Mouse (Mus musculus) lung, adult 18-20 months (tissue): Measurements from ENCODE around the gene Tpd52l2.

Experiments used
- DNase-seq, 2 experiments: peaks; one replicate each; pipeline ENCODE4 v3.0.0; 2022; ENCODE audit warnings: mixed read lengths in 2 of 2

Tpd52l2 gene

GRCm38 (mm10) chr2:181487338-181488277 is 9.3 kb upstream of the Tpd52l2 start:
- DNase-seq = peak; percentile 11 to 30

DNA sequence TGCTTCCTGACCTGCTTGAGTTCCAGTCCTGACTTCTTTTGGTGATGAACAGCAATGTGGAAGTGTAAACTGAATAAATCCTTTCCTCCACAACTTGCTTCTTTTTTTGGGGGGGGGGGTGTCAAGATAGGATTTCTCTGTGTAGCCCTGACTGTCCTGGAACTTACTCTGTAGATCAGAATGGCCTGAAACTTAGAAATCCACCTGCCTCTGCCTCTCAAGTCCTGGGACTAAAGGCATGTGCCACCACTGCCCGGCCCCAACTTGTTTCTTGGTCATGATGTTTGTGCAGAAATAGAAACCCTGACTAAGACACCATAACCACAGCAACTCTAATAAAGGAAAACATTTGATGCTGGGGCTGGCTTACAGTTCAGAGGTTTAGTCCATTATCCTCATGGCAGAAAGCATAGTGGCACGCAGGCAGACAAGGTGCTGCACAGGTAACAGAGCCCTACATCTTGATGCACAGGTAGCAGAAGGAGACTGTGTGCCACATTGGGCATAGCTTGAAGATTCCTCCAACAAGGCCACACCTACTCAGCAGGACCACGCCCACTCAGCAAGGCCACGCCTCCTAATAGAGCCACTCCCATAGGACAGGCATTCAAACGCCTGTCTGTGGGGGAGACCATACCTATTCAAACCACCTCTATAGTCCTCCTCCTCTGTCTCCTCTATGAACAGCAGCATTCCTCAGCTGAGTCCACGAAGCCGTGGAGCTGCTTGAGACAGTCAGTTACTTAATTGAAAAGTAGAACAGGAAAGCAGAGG is 5.3 kb upstream of the Tpd52l2 start:
- DNase-seq = peak; percentile 29 to 40

- no peak for DNase-seq
These were observed 4.7 kb upstream of the Tpd52l2 start for GRCm38 (mm10) chr2:181492206-181492605.

DNA sequence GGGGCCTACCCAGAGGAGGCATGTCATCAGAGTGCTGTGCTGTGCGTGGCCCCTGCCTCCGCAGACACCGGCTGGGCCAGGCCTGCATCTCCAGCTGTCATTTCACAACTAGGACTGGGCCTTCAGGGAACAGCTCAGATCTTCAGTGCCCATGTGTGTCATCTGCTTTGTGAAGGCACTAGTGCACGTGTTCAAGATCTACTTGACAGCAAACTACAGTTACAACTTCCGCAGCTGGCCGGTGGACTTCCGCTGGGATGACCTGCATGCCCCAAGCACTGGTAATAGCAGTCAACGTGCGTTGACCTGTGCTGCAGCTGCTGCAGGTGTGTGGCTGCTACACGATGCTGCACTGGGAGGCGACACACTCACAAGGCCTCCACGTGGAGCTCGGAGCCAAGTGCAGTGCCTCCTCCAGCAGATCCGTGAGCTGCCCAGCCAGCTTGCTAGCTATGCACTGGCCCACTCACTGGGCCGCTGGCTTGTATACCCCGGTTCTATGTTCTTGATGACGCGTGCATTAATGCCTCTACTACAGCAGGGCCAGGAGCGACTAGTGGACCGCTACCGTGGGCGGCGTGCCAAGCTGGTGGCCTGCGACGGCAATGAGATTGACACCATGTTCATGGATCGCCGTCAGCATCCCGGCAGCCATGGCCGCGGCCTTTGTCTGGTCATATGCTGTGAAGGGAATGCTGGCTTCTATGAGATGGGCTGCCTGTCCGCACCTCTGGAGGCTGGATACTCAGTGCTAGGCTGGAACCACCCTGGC is 3.6 kb upstream of the Tpd52l2 start, which contains the start of gene Abhd16b:
Gene Abhd16b, plus strand, starts transcription at position 51 of the 772 bp plus-strand sequence.
- DNase-seq = no peak

GRCm38 (mm10) chr2:181494266-181494945 is 2.5 kb upstream of the Tpd52l2 start:
- DNase-seq = no peak

GRCm38 (mm10) chr2:181495845-181496244 is 1.1 kb upstream of the Tpd52l2 start:
- peak; percentile 21 to 29 for DNase-seq

DNA sequence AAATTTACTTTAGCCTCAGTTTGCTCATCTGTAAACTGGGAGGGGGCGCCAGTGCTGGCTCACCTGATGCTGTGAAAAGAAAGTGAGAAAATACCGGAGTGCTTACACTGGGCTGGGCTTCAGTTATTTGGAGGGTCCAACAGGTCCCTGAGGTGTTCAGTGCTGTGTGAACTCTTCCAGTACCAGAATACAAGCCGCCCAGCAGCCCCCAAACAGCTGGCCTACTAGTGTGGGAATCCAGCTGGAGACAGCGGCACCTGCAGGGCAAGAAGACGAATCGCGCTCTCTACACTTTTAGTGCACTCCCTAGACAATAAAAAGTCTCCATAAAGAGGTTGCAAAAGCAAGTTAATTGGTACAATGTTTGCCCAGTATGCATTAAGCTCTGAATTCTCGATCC is 661 bp upstream of the Tpd52l2 start:
- peak; percentile 54 to 56 for DNase-seq

DNA sequence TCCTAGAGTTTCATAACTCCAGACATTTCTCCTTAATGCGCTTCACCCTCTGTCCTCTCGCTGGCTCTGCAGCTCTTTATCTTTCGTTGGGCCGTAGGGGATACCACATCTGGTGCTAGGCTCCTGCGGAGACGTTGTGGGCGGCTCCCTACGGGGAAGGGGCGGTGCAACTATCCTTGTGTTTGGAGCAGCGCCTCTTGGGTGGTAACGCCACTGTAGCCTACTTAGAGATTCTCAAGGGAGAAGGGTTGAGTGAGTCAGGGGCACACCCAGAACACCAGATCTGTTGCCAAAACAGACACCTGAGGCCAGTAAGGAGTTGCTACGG is 570 bp downstream of the Tpd52l2 start:
- DNase-seq = peak; percentile 81 to 87

- DNase-seq = no peak
These were observed 1.7 kb downstream of the Tpd52l2 start for GRCm38 (mm10) chr2:181498644-181499043.

DNA sequence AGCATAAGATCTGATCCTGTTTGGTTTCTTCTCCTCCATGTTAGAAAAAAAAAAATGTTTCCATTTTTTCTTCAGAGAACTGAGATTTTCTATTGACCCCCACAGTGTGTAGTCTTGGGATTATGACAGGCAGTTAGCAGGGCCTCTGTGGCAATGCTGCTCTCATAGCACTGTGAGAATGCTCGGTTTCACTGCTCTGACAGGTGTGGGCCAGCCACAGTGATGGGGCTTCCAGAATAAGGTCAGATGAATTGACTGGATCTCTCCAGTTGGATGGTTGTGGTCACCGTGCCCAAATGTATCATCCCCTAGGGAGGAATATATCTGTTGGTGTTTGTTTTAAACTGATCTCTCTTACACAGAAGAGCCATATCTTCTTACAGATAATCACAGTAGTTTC is 12.2 kb downstream of the Tpd52l2 start:
- DNase-seq = no peak

DNA sequence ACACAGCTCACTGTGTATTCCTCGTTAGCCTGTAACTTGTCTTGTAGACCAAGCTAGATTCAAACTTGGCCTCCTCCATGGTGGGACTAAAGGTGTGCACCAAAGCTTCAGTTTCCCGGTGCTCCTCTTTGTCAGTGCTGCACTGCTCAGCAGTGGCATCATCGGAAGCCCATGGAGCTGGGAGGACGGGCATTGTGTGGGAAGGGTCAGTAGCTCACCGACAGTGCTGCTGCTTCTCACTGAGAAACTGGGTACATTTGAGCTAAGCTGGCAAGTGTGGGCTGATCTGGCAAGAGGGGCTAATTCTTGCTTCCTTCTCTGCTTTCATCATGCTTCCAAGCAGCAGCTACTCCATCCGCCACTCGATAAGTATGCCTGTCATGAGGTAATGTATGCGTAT is 14.3 kb downstream of the Tpd52l2 start:
- no peak for DNase-seq

GRCm38 (mm10) chr2:181519201-181519600 is 22.3 kb downstream of the Tpd52l2 start:
- DNase-seq = no peak

- DNase-seq = peak; percentile 99
These were observed 23.4 kb downstream of the Tpd52l2 start, which contains the start of gene Dnajc5 for GRCm38 (mm10) chr2:181520118-181520935. Gene Dnajc5, plus strand, starts transcription at chr2:181520485.

GRCm38 (mm10) chr2:181520936-181521227 is 23.9 kb downstream of the Tpd52l2 start:
- DNase-seq = no peak

- DNase-seq = peak in 1 of 2 experiments; percentile 12
These were observed 24.5 kb downstream of the Tpd52l2 start for GRCm38 (mm10) chr2:181521491-181521890.

DNA sequence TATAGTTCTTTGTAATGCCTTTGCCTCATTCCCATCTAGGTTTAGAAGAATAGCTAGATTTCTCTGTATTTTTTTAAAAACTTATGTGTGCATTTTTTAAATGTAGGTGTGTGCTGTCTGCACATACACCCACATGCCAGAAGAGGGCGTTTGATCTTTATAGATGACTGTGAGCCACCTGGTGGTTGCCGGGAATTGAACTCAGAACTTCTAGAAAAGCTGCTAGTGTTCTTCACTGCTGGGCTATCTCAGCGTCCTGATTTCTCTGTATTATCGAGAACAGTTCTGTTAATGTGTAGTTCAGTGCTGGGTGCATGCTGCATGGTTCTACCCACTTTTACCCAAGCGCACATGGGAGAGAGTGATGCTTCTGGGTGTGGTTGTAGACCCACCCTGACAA is 25.9 kb downstream of the Tpd52l2 start:
- DNase-seq = peak in 1 of 2 experiments; percentile 25

- DNase-seq = no peak
These were observed 28.6 kb downstream of the Tpd52l2 start for GRCm38 (mm10) chr2:181525526-181525925.

- no peak for DNase-seq
These were observed 32.1 kb downstream of the Tpd52l2 start for GRCm38 (mm10) chr2:181529076-181529475.

GRCm38 (mm10) chr2:181532589-181532988 is 35.6 kb downstream of the Tpd52l2 start:
- no peak for DNase-seq

GRCm38 (mm10) chr2:181536410-181536809 is 39.5 kb downstream of the Tpd52l2 start:
- DNase-seq = peak; percentile 28 to 58

DNA sequence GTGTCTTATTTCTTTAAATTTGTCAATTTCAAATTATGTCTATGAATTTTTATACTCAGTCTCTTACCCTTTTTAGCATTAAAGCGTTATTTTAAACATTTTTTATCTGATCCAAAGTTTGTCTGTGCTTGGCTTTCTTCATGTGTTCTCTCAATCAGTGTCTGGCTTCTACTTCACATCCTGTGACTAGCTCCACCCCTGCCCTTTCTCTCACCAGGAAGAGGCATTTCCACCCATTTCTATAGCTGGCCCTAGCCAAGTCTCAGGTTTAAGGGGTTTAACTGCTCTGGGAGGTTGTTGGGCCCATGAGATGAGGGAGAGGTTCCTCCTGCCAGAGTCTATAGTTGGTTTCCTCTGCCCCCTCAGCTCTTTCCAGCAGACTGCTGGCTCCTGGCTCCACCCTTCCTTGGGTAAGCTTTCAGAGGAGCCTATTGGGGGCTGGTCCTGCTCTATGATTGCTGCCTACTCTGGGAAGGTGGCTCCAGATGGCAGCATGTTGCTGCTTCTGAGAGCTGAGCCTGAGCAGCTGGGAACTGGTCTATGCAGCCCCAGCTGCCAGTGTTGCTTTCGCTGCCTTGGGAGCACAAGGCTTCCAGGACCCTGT is 40.6 kb downstream of the Tpd52l2 start:
- peak; percentile 36 to 39 for DNase-seq
